Mouse (Mus musculus): ENCODE measurements at regions not wholly inside any gene's neighbourhood (a gene's known extent, or its start where the extent isn't known, plus 50 kb on each side); places are given as distances from the start of the nearest gene placed in this dataset.

DNA sequence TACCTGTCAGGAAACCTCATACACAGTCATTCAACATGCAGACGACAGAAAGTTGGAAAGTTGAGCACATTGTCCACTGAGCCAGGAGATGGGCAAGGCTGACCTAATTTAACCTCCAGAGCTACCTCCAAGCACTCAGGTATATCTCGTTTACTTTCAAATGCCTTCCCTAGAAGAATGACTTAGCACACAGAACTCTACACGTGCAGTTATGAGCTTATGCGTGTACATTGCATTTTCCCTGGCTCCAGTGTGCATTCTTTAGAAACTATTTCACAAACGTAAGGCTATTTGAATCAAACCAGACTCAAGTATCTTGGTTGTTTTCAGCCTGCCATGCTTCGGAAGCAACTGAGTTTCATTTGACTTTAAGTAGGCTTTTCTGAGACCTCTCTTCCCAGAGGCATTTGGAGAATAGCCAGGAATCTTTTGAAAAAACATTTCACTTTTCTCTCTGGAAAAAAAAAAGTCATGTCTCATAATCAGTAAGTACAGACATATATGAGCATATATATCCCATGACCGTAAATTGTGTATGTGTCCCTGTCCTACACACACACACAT lies 336.8 kb upstream of the N6amt1 start:
- H3K9me3 ChIP-seq (ENCODE audit: control insufficient read depth, insufficient read depth, low read depth, low read length): no peaks in the 10 kb centered on the region
- H3K9ac ChIP-seq (ENCODE audit: insufficient read depth, low read depth, low read length, poor library complexity, severe bottlenecking): no peak overlapping the region
- H3K27ac ChIP-seq (ENCODE audit: insufficient read depth, low read depth, low read length, poor library complexity, severe bottlenecking): no peak overlapping the region
- TF ChIP-seq HCFC1 (IDR thresholded peaks at IDR 0.05; ENCODE audit: borderline replicate concordance, insufficient read depth, low read length): no peak
- no peak for TF ChIP-seq MAFK (IDR thresholded peaks at IDR 0.05; ENCODE audit: insufficient read depth, low read depth, low read length)
- TF ChIP-seq CHD2 (IDR thresholded peaks at IDR 0.05; ENCODE audit: low read depth, low read length): no peak
- TF ChIP-seq ZC3H11A (IDR thresholded peaks at IDR 0.05; ENCODE audit: borderline replicate concordance, low read depth, low read length): no peak
- no peak for TF ChIP-seq ZNF384 (IDR thresholded peaks at IDR 0.05; ENCODE audit: low read depth, low read length)
- in situ Hi-C loops (cut with MboI; ENCODE audit: low sequenced_read_pairs in 2 of 2, unreplicated experiment in 2 of 2): no loop called here
- no peak overlapping the region for H3K4me3 ChIP-seq (ENCODE audit: insufficient read depth in 1 of 2, low read depth in 1 of 2, low read length in 2 of 2, poor library complexity in 1 of 2, severe bottlenecking in 1 of 2)
- H3K4me1 ChIP-seq (ENCODE audit: control insufficient read depth in 2 of 2, insufficient read depth in 2 of 2, low read length in 2 of 2, poor library complexity in 1 of 2): no peaks in the 10 kb centered on the region
- H3K36me3 ChIP-seq (ENCODE audit: control insufficient read depth, insufficient read depth, low read length, poor library complexity, severe bottlenecking): no peaks in the 10 kb centered on the region
- DNase-seq (ENCODE audit: low read depth, low spot score): no peak

DNA sequence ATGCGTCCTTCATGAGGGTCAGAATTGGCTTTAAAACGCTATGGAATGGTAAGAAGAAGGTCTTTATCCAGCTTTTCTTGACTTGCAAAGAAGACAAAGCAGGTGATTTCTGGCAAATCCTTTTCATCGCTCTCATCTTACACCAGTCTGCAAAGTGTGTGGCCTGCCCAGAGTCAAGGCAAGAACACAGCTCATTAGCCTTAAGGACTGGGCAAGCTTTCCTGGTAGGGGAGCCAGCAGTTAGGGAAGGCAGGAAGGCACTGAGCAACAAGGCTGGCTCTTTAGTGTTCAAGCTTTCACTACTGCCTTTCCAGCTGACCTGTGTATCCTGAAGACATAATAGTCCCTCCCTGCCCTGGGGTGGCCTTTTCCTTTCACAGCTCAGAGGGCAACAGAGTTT lies 352.4 kb upstream of the N6amt1 start:
- no peak for DNase-seq (ENCODE audit: low read depth, low spot score)
- no peak for TF ChIP-seq ZC3H11A (IDR thresholded peaks at IDR 0.05; ENCODE audit: borderline replicate concordance, low read depth, low read length)
- TF ChIP-seq ZNF384 (IDR thresholded peaks at IDR 0.05; ENCODE audit: low read depth, low read length): no peak
- no peak for TF ChIP-seq MAFK (IDR thresholded peaks at IDR 0.05; ENCODE audit: insufficient read depth, low read depth, low read length)
- TF ChIP-seq CHD2 (IDR thresholded peaks at IDR 0.05; ENCODE audit: low read depth, low read length): no peak
- TF ChIP-seq HCFC1 (IDR thresholded peaks at IDR 0.05; ENCODE audit: borderline replicate concordance, insufficient read depth, low read length): no peak
- H3K36me3 ChIP-seq (ENCODE audit: control insufficient read depth, insufficient read depth, low read length, poor library complexity, severe bottlenecking): no peaks in the 10 kb centered on the region
- in situ Hi-C loops (cut with MboI; ENCODE audit: low sequenced_read_pairs in 2 of 2, unreplicated experiment in 2 of 2): no loop called here
- no peak overlapping the region for H3K9ac ChIP-seq (ENCODE audit: insufficient read depth, low read depth, low read length, poor library complexity, severe bottlenecking)
- H3K4me3 ChIP-seq (ENCODE audit: insufficient read depth in 1 of 2, low read depth in 1 of 2, low read length in 2 of 2, poor library complexity in 1 of 2, severe bottlenecking in 1 of 2): no peak overlapping the region
- H3K4me1 ChIP-seq (ENCODE audit: control insufficient read depth in 2 of 2, insufficient read depth in 2 of 2, low read length in 2 of 2, poor library complexity in 1 of 2): no peaks in the 10 kb centered on the region
- no peaks in the 10 kb centered on the region for H3K9me3 ChIP-seq (ENCODE audit: control insufficient read depth, insufficient read depth, low read depth, low read length)
- no peak overlapping the region for H3K27ac ChIP-seq (ENCODE audit: insufficient read depth, low read depth, low read length, poor library complexity, severe bottlenecking)

DNA sequence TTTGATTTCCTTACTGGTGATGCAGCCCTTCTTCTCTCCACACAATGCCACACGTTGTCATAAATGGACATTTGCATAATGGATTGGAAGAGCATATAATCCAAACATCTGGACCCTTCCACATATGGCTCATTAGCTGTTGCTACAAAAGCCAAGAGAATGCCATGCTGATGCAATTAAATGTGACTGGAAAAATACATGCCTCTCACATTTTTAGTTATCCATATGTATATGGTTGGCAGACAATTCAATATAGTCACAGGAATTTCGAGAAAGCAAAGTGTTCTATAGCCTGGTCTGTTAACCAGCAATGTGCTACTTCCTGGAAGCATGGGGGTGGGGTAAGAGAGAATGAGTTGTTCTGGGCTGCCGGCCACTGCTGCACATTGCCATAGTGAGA lies 352.9 kb upstream of the N6amt1 start:
- DNase-seq (ENCODE audit: low read depth, low spot score): no peak
- H3K9me3 ChIP-seq (ENCODE audit: control insufficient read depth, insufficient read depth, low read depth, low read length): no peaks in the 10 kb centered on the region

DNA sequence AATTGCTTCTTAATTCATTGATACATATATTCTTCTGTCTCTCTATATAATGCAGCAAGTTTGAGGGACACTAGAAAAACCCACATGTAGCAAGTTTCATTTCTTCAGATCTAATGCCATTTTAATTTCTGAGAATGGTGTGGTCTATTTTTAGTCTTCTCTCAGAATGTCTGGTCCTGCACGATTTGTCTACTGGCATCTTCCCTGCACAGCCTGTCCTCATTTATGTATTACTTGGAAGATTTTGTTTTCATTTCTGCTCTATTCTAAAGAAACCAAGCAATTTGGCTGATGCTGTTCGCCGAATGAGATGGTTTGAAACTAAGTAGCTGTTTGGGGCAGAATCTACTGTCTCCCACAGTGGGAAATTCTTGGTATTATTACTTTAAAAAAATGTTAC lies 382.3 kb upstream of the N6amt1 start:
- DNase-seq (ENCODE audit: low read depth, low spot score): no peak
- no peak overlapping the region for H3K27ac ChIP-seq (ENCODE audit: insufficient read depth, low read depth, low read length, poor library complexity, severe bottlenecking)
- no peaks in the 10 kb centered on the region for H3K9me3 ChIP-seq (ENCODE audit: control insufficient read depth, insufficient read depth, low read depth, low read length)
- H3K4me1 ChIP-seq (ENCODE audit: control insufficient read depth in 2 of 2, insufficient read depth in 2 of 2, low read length in 2 of 2, poor library complexity in 1 of 2): no peaks in the 10 kb centered on the region
- H3K36me3 ChIP-seq (ENCODE audit: control insufficient read depth, insufficient read depth, low read length, poor library complexity, severe bottlenecking): no peaks in the 10 kb centered on the region
- in situ Hi-C loops (cut with MboI; ENCODE audit: low sequenced_read_pairs in 2 of 2, unreplicated experiment in 2 of 2): no loop called here
- H3K4me3 ChIP-seq (ENCODE audit: insufficient read depth in 1 of 2, low read depth in 1 of 2, low read length in 2 of 2, poor library complexity in 1 of 2, severe bottlenecking in 1 of 2): no peak overlapping the region
- TF ChIP-seq CHD2 (IDR thresholded peaks at IDR 0.05; ENCODE audit: low read depth, low read length) (no peak), MAFK (IDR thresholded peaks at IDR 0.05; ENCODE audit: insufficient read depth, low read depth, low read length) (no peak), ZC3H11A (IDR thresholded peaks at IDR 0.05; ENCODE audit: borderline replicate concordance, low read depth, low read length) (no peak), ZNF384 (IDR thresholded peaks at IDR 0.05; ENCODE audit: low read depth, low read length) (no peak), HCFC1 (IDR thresholded peaks at IDR 0.05; ENCODE audit: borderline replicate concordance, insufficient read depth, low read length) (no peak)
- H3K9ac ChIP-seq (ENCODE audit: insufficient read depth, low read depth, low read length, poor library complexity, severe bottlenecking): no peak overlapping the region

More for the DNA sequence above, 352.9 kb upstream of the N6amt1 start:
- Histone ChIP-seq H3K9ac (ENCODE audit: insufficient read depth, low read depth, low read length, poor library complexity, severe bottlenecking) (no peak overlapping the region), H3K4me1 (ENCODE audit: control insufficient read depth in 2 of 2, insufficient read depth in 2 of 2, low read length in 2 of 2, poor library complexity in 1 of 2) (no peaks in the 10 kb centered on the region), H3K4me3 (ENCODE audit: insufficient read depth in 1 of 2, low read depth in 1 of 2, low read length in 2 of 2, poor library complexity in 1 of 2, severe bottlenecking in 1 of 2) (no peak overlapping the region), H3K27ac (ENCODE audit: insufficient read depth, low read depth, low read length, poor library complexity, severe bottlenecking) (no peak overlapping the region), H3K36me3 (ENCODE audit: control insufficient read depth, insufficient read depth, low read length, poor library complexity, severe bottlenecking) (no peaks in the 10 kb centered on the region)
- in situ Hi-C loops (cut with MboI; ENCODE audit: low sequenced_read_pairs in 2 of 2, unreplicated experiment in 2 of 2): no loop called here
- TF ChIP-seq HCFC1 (IDR thresholded peaks at IDR 0.05; ENCODE audit: borderline replicate concordance, insufficient read depth, low read length) (no peak), ZC3H11A (IDR thresholded peaks at IDR 0.05; ENCODE audit: borderline replicate concordance, low read depth, low read length) (no peak), CHD2 (IDR thresholded peaks at IDR 0.05; ENCODE audit: low read depth, low read length) (no peak), ZNF384 (IDR thresholded peaks at IDR 0.05; ENCODE audit: low read depth, low read length) (no peak), MAFK (IDR thresholded peaks at IDR 0.05; ENCODE audit: insufficient read depth, low read depth, low read length) (no peak)

DNA sequence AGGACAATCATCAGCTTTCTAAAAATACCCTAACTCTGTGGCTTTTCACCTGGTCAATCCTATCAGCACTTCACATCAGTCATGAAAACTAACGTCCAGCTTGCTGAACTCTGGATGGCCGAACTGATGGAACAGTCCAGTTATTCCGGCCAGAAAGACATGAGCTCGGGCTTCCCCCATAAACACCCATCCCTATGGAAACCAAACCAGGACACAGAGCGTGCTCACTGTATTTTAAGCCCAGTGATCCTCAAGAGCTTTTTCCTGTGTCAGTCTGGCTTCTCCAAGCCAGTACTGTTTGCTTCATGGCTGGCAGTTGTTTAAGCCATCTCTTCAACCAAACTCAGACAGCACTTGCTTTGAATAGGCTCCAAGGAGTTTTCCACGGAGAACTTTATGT lies 404.3 kb upstream of the N6amt1 start:
- H3K36me3 ChIP-seq (ENCODE audit: control insufficient read depth, insufficient read depth, low read length, poor library complexity, severe bottlenecking): no peaks in the 10 kb centered on the region
- no peaks in the 10 kb centered on the region for H3K9me3 ChIP-seq (ENCODE audit: control insufficient read depth, insufficient read depth, low read depth, low read length)
- H3K4me1 ChIP-seq (ENCODE audit: control insufficient read depth in 2 of 2, insufficient read depth in 2 of 2, low read length in 2 of 2, poor library complexity in 1 of 2): no peaks in the 10 kb centered on the region
- H3K4me3 ChIP-seq (ENCODE audit: insufficient read depth in 1 of 2, low read depth in 1 of 2, low read length in 2 of 2, poor library complexity in 1 of 2, severe bottlenecking in 1 of 2): no peak overlapping the region
- H3K27ac ChIP-seq (ENCODE audit: insufficient read depth, low read depth, low read length, poor library complexity, severe bottlenecking): no peak overlapping the region
- TF ChIP-seq ZC3H11A (IDR thresholded peaks at IDR 0.05; ENCODE audit: borderline replicate concordance, low read depth, low read length) (no peak), MAFK (IDR thresholded peaks at IDR 0.05; ENCODE audit: insufficient read depth, low read depth, low read length) (no peak), HCFC1 (IDR thresholded peaks at IDR 0.05; ENCODE audit: borderline replicate concordance, insufficient read depth, low read length) (no peak), ZNF384 (IDR thresholded peaks at IDR 0.05; ENCODE audit: low read depth, low read length) (no peak), CHD2 (IDR thresholded peaks at IDR 0.05; ENCODE audit: low read depth, low read length) (no peak)
- H3K9ac ChIP-seq (ENCODE audit: insufficient read depth, low read depth, low read length, poor library complexity, severe bottlenecking): no peak overlapping the region
- DNase-seq (ENCODE audit: low read depth, low spot score): no peak
- in situ Hi-C loops (cut with MboI; ENCODE audit: low sequenced_read_pairs in 2 of 2, unreplicated experiment in 2 of 2): no loop called here

Measured in ES-E14 (cell line).